Mouse (Mus musculus) kidney, embryonic 14.5 days (tissue): ENCODE measurements around the gene Mpzl3. TPM values are rescaled to one million over a fixed set of nuclear protein-coding genes. Genes with fewer than 3 reads are reported as not detected.

Experiments
- ATAC-seq: fragments of 200-750 bp; cut with Nextera tagmentation; 2 replicates; pipeline ENCODE4 v1.8.0; 2017; ENCODE audit warnings: moderate number of reproducible peaks, mild to moderate bottlenecking, moderate TSS enrichment, moderate library complexity; ENCODE audit not compliant: low FRiP score, low TSS enrichment
- H3K27ac ChIP-seq: fragments of 300-500 bp; sonication (generic); 2 replicates; pipeline ENCODE4 v1.5.1; 2014; ENCODE audit warnings: low read depth, mild to moderate bottlenecking, low read length, moderate library complexity, mixed read lengths
- H3K27me3 ChIP-seq: fragments of 300-500 bp; sonication (generic); 2 replicates; pipeline ENCODE4 v1.6.1; 2014; ENCODE audit warnings: mild to moderate bottlenecking, low read length; ENCODE audit not compliant: control insufficient read depth, insufficient read depth
- H3K36me3 ChIP-seq: fragments of 300-500 bp; sonication (generic); 2 replicates; pipeline ENCODE4 v1.6.1; 2014; ENCODE audit warnings: low read length, mixed read lengths; ENCODE audit not compliant: control insufficient read depth, insufficient read depth
- H3K4me1 ChIP-seq: fragments of 300-500 bp; sonication (generic); 2 replicates; pipeline ENCODE4 v1.6.1; 2014; ENCODE audit warnings: low read length, mixed read lengths; ENCODE audit not compliant: control insufficient read depth, insufficient read depth
- H3K4me2 ChIP-seq: fragments of 300-500 bp; sonication (generic); replicated peaks from 2 replicates; pipeline ENCODE4 v1.6.1; 2014; ENCODE audit warnings: low read depth, mild to moderate bottlenecking, low read length
- H3K4me3 ChIP-seq: fragments of 300-500 bp; sonication (generic); 2 replicates; pipeline ENCODE4 v1.5.1; 2014; ENCODE audit warnings: mild to moderate bottlenecking, low read length
- H3K9ac ChIP-seq: fragments of 300-500 bp; sonication (generic); 2 replicates; pipeline ENCODE4 v1.6.1; 2014; ENCODE audit warnings: low read depth, mild to moderate bottlenecking, low read length, moderate library complexity
- H3K9me3 ChIP-seq: fragments of 300-500 bp; sonication (generic); 2 replicates; pipeline ENCODE4 v1.6.1; 2016; ENCODE audit warnings: low read length; ENCODE audit not compliant: control insufficient read depth
- WGBS: fragments of 180-500 bp; shearing (Covaris S2); extraction: QIAGEN DNeasy Blood & Tissue Kit; methylation state at CpG from one replicate; pipeline ENCODE4 v1.1.7; 2014; 5-methylcytosine and 5-hydroxymethylcytosine counted together
- polyA plus RNA-seq: library from polyadenylated mRNA; unstranded; fragments of >200 nt; fragmentation: Nextera tagmentation; extraction: Ambion mirVana; gene quantifications from 2 replicates; pipeline ENCODE4 v1.2.1, GENCODE M21; 2014

The Mpzl3 gene
- polyA plus RNA-seq, 1 experiment from 2014 or later = 3.0 TPM

GRCm38 (mm10) chr9:45120567-45120966, 65.6 kb downstream of the Mpzl3 start:
- Histone ChIP-seq H3K4me2 (no peak overlapping the region), H3K27ac (no peak overlapping the region)

DNA sequence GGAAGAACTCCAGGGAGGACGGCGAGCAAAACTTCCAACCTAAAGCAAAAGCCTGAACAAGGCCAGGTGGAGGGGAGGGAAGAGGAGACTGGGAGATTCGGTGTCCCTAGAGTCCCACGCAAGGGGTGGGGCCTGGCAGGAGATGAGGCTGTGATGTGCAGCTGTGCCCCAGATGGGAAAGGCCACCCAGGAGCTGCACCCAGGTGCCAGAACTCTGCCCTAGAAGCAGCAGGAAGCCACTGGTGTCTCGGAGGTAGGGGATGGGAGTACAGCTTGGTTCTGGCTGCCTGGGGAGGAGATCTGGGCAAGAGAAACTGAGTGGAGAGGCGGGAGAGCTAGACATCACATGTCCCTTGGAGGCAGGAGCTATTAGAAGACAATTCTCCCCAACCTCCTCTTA, 66.0 kb downstream of the Mpzl3 start:
- Histone ChIP-seq H3K36me3 (no peaks in the 10 kb centered on the region; the same call in 1 of the 2 replicates), H3K4me1 (peaks cover 15% of the 10 kb centered on the region), H3K9ac (no peak overlapping the region), H3K27ac (no peak overlapping the region), H3K27me3 (no peaks in the 10 kb centered on the region), H3K4me2 (no peak overlapping the region), H3K4me3 (no peak overlapping the region), H3K9me3 (no peaks in the 10 kb centered on the region)
- 61% methylated on average over 6 of the region's 6 CpGs for WGBS
- no peak for ATAC-seq

More at GRCm38 (mm10) chr9:45120567-45120966, 65.6 kb downstream of the Mpzl3 start:
- Histone ChIP-seq H3K4me1 (peaks cover 17% of the 10 kb centered on the region), H3K36me3 (no peaks in the 10 kb centered on the region; the same call in 1 of the 2 replicates), H3K4me3 (no peak overlapping the region), H3K9ac (no peak overlapping the region), H3K9me3 (no peaks in the 10 kb centered on the region), H3K27me3 (no peaks in the 10 kb centered on the region)
- no peak for ATAC-seq
- 89% methylated on average over 6 of the region's 6 CpGs for WGBS

DNA sequence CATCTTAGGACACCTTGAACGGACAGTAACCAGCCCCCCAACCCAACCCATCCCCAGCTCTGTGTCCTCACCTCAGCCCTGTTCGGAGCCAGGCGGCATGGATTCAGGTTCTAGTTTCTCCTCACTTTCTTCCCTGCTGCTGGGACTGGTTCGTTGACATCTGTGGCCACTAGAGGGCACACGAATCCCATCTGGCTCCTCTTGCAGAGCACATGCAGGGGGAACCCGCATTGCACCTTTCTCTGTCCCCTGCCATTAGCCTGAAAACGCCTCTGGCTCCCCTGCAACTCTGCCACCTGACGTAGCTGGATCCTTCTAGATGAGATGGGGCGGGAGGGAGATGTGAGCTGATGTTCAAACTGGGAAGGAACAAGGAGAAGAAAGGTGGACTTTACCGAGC, 66.8 kb downstream of the Mpzl3 start:
- no peak overlapping the region for H3K4me3 ChIP-seq
- peak; percentile 42; the same call in 1 of the 2 replicates for ATAC-seq
- no peaks in the 10 kb centered on the region for H3K27me3 ChIP-seq
- H3K27ac ChIP-seq = no peak overlapping the region
- H3K36me3 ChIP-seq = no peaks in the 10 kb centered on the region; the same call in 1 of the 2 replicates
- WGBS = 3% methylated on average over 10 of the region's 10 CpGs
- peak overlapping the region; percentile 38; the same call in 1 of the 2 replicates for H3K4me2 ChIP-seq
- H3K9ac ChIP-seq = peak overlapping the region; percentile 47
- H3K9me3 ChIP-seq = no peaks in the 10 kb centered on the region
- peaks cover 14% of the 10 kb centered on the region; the same call in 1 of the 2 replicates for H3K4me1 ChIP-seq

- Histone ChIP-seq H3K4me3 (no peak overlapping the region), H3K9me3 (no peaks in the 10 kb centered on the region), H3K36me3 (no peaks in the 10 kb centered on the region; the same call in 1 of the 2 replicates), H3K4me1 (peaks cover 14% of the 10 kb centered on the region; the same call in 1 of the 2 replicates), H3K27ac (no peak overlapping the region), H3K4me2 (peak overlapping the region; percentile 38), H3K27me3 (no peaks in the 10 kb centered on the region), H3K9ac (peak overlapping the region; percentile 47)
- no peak for ATAC-seq
- 19% methylated on average over 9 of the region's 9 CpGs for WGBS
These were observed 67.3 kb downstream of the Mpzl3 start for GRCm38 (mm10) chr9:45122209-45122761.

DNA sequence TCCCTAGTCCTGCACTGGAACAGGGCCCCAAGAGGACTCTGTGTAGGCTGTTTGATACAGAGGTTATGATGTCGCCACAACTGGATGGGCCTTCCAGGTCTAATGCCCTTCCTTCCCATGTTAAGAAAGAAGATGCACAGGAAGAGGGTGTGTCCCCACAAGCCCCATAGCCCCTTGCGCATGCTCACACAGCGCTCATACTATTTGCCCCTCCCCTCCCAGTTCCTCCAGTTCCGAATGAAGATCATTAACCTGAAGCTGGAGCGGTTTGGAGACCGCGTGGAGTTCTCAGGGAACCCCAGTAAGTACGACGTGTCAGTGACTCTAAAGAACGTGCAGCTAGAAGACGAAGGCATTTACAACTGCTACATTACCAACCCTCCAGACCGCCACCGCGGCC, 70.2 kb downstream of the Mpzl3 start:
- Histone ChIP-seq H3K9ac (no peak overlapping the region), H3K4me3 (no peak overlapping the region), H3K4me1 (peaks cover 7% of the 10 kb centered on the region; the same call in 1 of the 2 replicates), H3K36me3 (no peaks in the 10 kb centered on the region; the same call in 1 of the 2 replicates), H3K27ac (no peak overlapping the region), H3K9me3 (no peaks in the 10 kb centered on the region), H3K4me2 (no peak overlapping the region), H3K27me3 (no peaks in the 10 kb centered on the region)
- ATAC-seq = no peak
- WGBS = 88% methylated on average over 14 of the region's 14 CpGs

- Histone ChIP-seq H3K4me2 (no peak overlapping the region), H3K9ac (no peak overlapping the region), H3K36me3 (no peaks in the 10 kb centered on the region; the same call in 1 of the 2 replicates), H3K27ac (no peak overlapping the region), H3K27me3 (no peaks in the 10 kb centered on the region), H3K9me3 (no peaks in the 10 kb centered on the region), H3K4me1 (peaks cover 6% of the 10 kb centered on the region; the same call in 1 of the 2 replicates), H3K4me3 (no peak overlapping the region)
- no peak for ATAC-seq
- WGBS = 61% methylated on average over 7 of the region's 7 CpGs
These were observed 72.0 kb downstream of the Mpzl3 start for GRCm38 (mm10) chr9:45126941-45127340.

Other genes with a start within 250 kb of the Mpzl3 start
- gene Kmt2a, start 173.9 kb upstream of the Mpzl3 start, polyA plus RNA-seq = 14.9 and 15.2 TPM in 2 replicates
- gene Atp5l, start 134.4 kb upstream of the Mpzl3 start, polyA plus RNA-seq = 674 and 931 TPM in 2 replicates
- gene Ube4a, start 89.6 kb upstream of the Mpzl3 start, polyA plus RNA-seq = 25.6 and 38.2 TPM in 2 replicates
- gene Cd3g, start 74.8 kb upstream of the Mpzl3 start, polyA plus RNA-seq = not detected in 2 replicates
- gene Cd3d, start 73.4 kb upstream of the Mpzl3 start, polyA plus RNA-seq = not detected in 2 replicates
- not detected in 2 replicates for gene Cd3e, start 45.6 kb upstream of the Mpzl3 start, polyA plus RNA-seq
- 11.0 and 22.2 TPM in 2 replicates for gene Mpzl2, start 15.4 kb upstream of the Mpzl3 start, polyA plus RNA-seq
- gene Jaml, start 24.0 kb downstream of the Mpzl3 start, polyA plus RNA-seq = 0.46 TPM in 1 of 2 replicates, not detected in the other
- gene Scn2b, start 62.6 kb downstream of the Mpzl3 start, polyA plus RNA-seq = 4.6 and 5.3 TPM in 2 replicates
- 0.11 and 0.16 TPM in 2 replicates for gene Scn4b, start 83.2 kb downstream of the Mpzl3 start, polyA plus RNA-seq
- not detected in 2 replicates for gene BC049352, start 126.8 kb downstream of the Mpzl3 start, polyA plus RNA-seq
- gene Tmprss4, start 148.9 kb downstream of the Mpzl3 start, polyA plus RNA-seq = 0.26 and 1.1 TPM in 2 replicates
- gene Il10ra, start 214.0 kb downstream of the Mpzl3 start, polyA plus RNA-seq = 0.31 and 0.97 TPM in 2 replicates